Comparison of ENCODE assay signal across 8 mouse cellular contexts in genomic region chr8:83862439-83863268, GRCm38 (mm10). TPM values are rescaled to one million over a fixed set of nuclear protein-coding genes. Genes with fewer than 3 reads are reported as not detected.
DNase-seq lines count a peak whose midpoint lies in the region; ATAC-seq lines count a peak whose summit lies in the region.

No protein-coding gene starts in this region.

- 7% methylated on average over 24 of the region's 24 CpGs for WGBS in kidney, embryonic 16.5 days
- 6% methylated on average over 24 of the region's 24 CpGs for WGBS in embryonic facial prominence, embryonic 12.5 days
- WGBS in limb, embryonic 10.5 days: 5% methylated on average over 24 of the region's 24 CpGs
- WGBS in neural tube, embryonic 13.5 days: 6% methylated on average over 24 of the region's 24 CpGs

- H3K9ac ChIP-seq in kidney, embryonic 16.5 days (replicated peaks; ENCODE audit: low read length): peak overlapping the region; percentile 22; the same call in 1 of the 2 replicates
- peak overlapping the region; percentile 38 for H3K9ac ChIP-seq in embryonic facial prominence, embryonic 12.5 days
- H3K9ac ChIP-seq in neural tube, embryonic 13.5 days: peak overlapping the region; percentile 48

- peaks cover 4% of the 10 kb centered on the region; the same call in 1 of the 2 replicates for H3K4me1 ChIP-seq in kidney, embryonic 16.5 days (ENCODE audit: insufficient read depth, low read length)
- peaks cover 10% of the 10 kb centered on the region for H3K4me1 ChIP-seq in embryonic facial prominence, embryonic 12.5 days
- H3K4me1 ChIP-seq in limb, embryonic 10.5 days: peaks cover 10% of the 10 kb centered on the region
- peaks cover 9% of the 10 kb centered on the region for H3K4me1 ChIP-seq in neural tube, embryonic 13.5 days (replicated peaks)

- no peak overlapping the region for H3K27ac ChIP-seq in kidney, embryonic 16.5 days (ENCODE audit: low read length)
- H3K27ac ChIP-seq in embryonic facial prominence, embryonic 12.5 days: no peak overlapping the region
- H3K27ac ChIP-seq in limb, embryonic 10.5 days: peak overlapping the region; percentile 58
- H3K27ac ChIP-seq in neural tube, embryonic 13.5 days (replicated peaks): no peak overlapping the region

- H3K4me3 ChIP-seq in kidney, embryonic 16.5 days (ENCODE audit: low read length): peak overlapping the region; percentile 33
- H3K4me3 ChIP-seq in embryonic facial prominence, embryonic 12.5 days: peak overlapping the region; percentile 14
- peak overlapping the region; percentile 46 for H3K4me3 ChIP-seq in limb, embryonic 10.5 days
- H3K4me3 ChIP-seq in neural tube, embryonic 13.5 days: peak overlapping the region; percentile 20

- no peak for DNase-seq in kidney, adult 11 months
- DNase-seq in limb, embryonic 10.5 days (ENCODE audit: low spot score): peak; percentile 56
- no peak for DNase-seq in gastrocnemius, postnatal 10 days
- no peak for DNase-seq in gastrocnemius, postnatal 25 days
- DNase-seq in lung, postnatal 25 days (ENCODE audit: low spot score): no peak

- peak; percentile 74; the same call in 1 of the 2 replicates for ATAC-seq in kidney, embryonic 16.5 days (ENCODE audit: low FRiP score, low TSS enrichment)
- ATAC-seq in embryonic facial prominence, embryonic 12.5 days (ENCODE audit: insufficient number of reproducible peaks, insufficient read depth, low FRiP score, low TSS enrichment): no peak
- ATAC-seq in neural tube, embryonic 13.5 days (ENCODE audit: low read depth): peak; percentile 50; the same call in 1 of the 2 replicates

- peak overlapping the region; percentile 59 for H3K4me2 ChIP-seq in kidney, embryonic 16.5 days (replicated peaks; ENCODE audit: low read depth, low read length)
- peak overlapping the region; percentile 54 for H3K4me2 ChIP-seq in embryonic facial prominence, embryonic 12.5 days (replicated peaks)
- peak overlapping the region; percentile 48 for H3K4me2 ChIP-seq in neural tube, embryonic 13.5 days

- no peaks in the 10 kb centered on the region for H3K36me3 ChIP-seq in kidney, embryonic 16.5 days (ENCODE audit: insufficient read depth, low read length)
- no peaks in the 10 kb centered on the region for H3K36me3 ChIP-seq in embryonic facial prominence, embryonic 12.5 days
- H3K36me3 ChIP-seq in limb, embryonic 10.5 days: no peaks in the 10 kb centered on the region
- no peaks in the 10 kb centered on the region for H3K36me3 ChIP-seq in neural tube, embryonic 13.5 days

- H3K9me3 ChIP-seq in kidney, embryonic 16.5 days (ENCODE audit: low read length): no peaks in the 10 kb centered on the region
- no peaks in the 10 kb centered on the region for H3K9me3 ChIP-seq in embryonic facial prominence, embryonic 12.5 days
- H3K9me3 ChIP-seq in limb, embryonic 10.5 days (replicated peaks): no peaks in the 10 kb centered on the region
- H3K9me3 ChIP-seq in neural tube, embryonic 13.5 days: no peaks in the 10 kb centered on the region

- H3K27me3 ChIP-seq in kidney, embryonic 16.5 days (ENCODE audit: insufficient read depth, low read length): no peaks in the 10 kb centered on the region
- 0 out of 2 replicates have a peak, but pooled peaks cover 4% of the 10 kb centered on the region for H3K27me3 ChIP-seq in embryonic facial prominence, embryonic 12.5 days
- peaks cover 8% of the 10 kb centered on the region; the same call in 1 of the 2 replicates for H3K27me3 ChIP-seq in limb, embryonic 10.5 days (ENCODE audit: low read depth, poor library complexity, severe bottlenecking)
- peaks cover 14% of the 10 kb centered on the region for H3K27me3 ChIP-seq in neural tube, embryonic 13.5 days

RNA-seq across cellular contexts. Expression of gene Adgrl1, which starts 37.3 kb away (rescaled TPM):
- polyA plus RNA-seq in kidney, embryonic 16.5 days (2015; fragmentation: Nextera tagmentation; extraction: Ambion mirVana): 17.8 and 19.6 TPM in 2 replicates
- polyA plus RNA-seq in embryonic facial prominence, embryonic 12.5 days (2016; fragmentation: Nextera tagmentation; extraction: Ambion mirVana): 36.7 TPM in 2 replicates
- polyA plus RNA-seq in limb, embryonic 10.5 days (2016; fragmentation: Nextera tagmentation; extraction: Ambion mirVana): 12.3 and 16.2 TPM in 2 replicates
- 40.0 and 40.1 TPM in 2 replicates for polyA plus RNA-seq in neural tube, embryonic 13.5 days (2015; fragmentation: Nextera tagmentation; extraction: Ambion mirVana)
- total RNA-seq in gastrocnemius, postnatal 10 days (2021): 10 to 100 TPM; 19.6 to 25.2 TPM
- total RNA-seq in gastrocnemius, postnatal 25 days (2021): 10 to 100 TPM; 23.7 to 26.0 TPM
